Mouse (Mus musculus) neural tube, embryonic 12.5 days (tissue): ENCODE data around the gene Lasp1. TPM values are rescaled to one million over a fixed set of nuclear protein-coding genes. Genes with fewer than 3 reads are reported as not detected.

Source experiments
- ATAC-seq: fragments of 200-750 bp; cut with Nextera tagmentation; 2 replicates; pipeline ENCODE4 v1.8.0; 2017; ENCODE audit warnings: low read depth, mild to moderate bottlenecking, moderate TSS enrichment, moderate library complexity; ENCODE audit not compliant: low FRiP score
- H3K27ac ChIP-seq: fragments of 300-500 bp; sonication (generic); 2 replicates; pipeline ENCODE4 v1.5.1; 2016
- H3K27me3 ChIP-seq: fragments of 300-500 bp; sonication (generic); replicated peaks from 2 replicates; pipeline ENCODE4 v1.6.1; 2016; ENCODE audit warnings: mild to moderate bottlenecking
- H3K36me3 ChIP-seq: fragments of 300-500 bp; sonication (generic); 2 replicates; pipeline ENCODE4 v1.6.1; 2016; ENCODE audit warnings: mild to moderate bottlenecking
- H3K4me1 ChIP-seq: fragments of 300-500 bp; sonication (generic); 2 replicates; pipeline ENCODE4 v1.6.1; 2016
- H3K4me2 ChIP-seq: fragments of 300-500 bp; sonication (generic); replicated peaks from 2 replicates; pipeline ENCODE4 v1.6.1; 2016; ENCODE audit warnings: mild to moderate bottlenecking
- H3K4me3 ChIP-seq: fragments of 300-500 bp; sonication (generic); 2 replicates; pipeline ENCODE4 v1.5.1; 2016
- H3K9ac ChIP-seq: fragments of 300-500 bp; sonication (generic); 2 replicates; pipeline ENCODE4 v1.6.1; 2016; ENCODE audit warnings: mild to moderate bottlenecking
- H3K9me3 ChIP-seq: fragments of 300-500 bp; sonication (generic); 2 replicates; pipeline ENCODE4 v1.6.1; 2016; ENCODE audit warnings: mild to moderate bottlenecking
- WGBS: fragments of 180-500 bp; shearing (Covaris S2); methylation state at CpG from one replicate; pipeline ENCODE4 v1.1.7; 2016; 5-methylcytosine and 5-hydroxymethylcytosine counted together
- polyA plus RNA-seq: library from polyadenylated mRNA; unstranded; fragments of >200 nt; fragmentation: Nextera tagmentation; extraction: Ambion mirVana; gene quantifications from 2 replicates; pipeline ENCODE4 v1.2.1, GENCODE M21; 2016

The Lasp1 gene
- polyA plus RNA-seq, 1 experiment from 2014 or later: 105 TPM

- Histone ChIP-seq H3K36me3 (peaks cover 22% of the 10 kb centered on the region), H3K4me2 (peak overlapping the region; percentile 25; the same call in 1 of the 2 replicates), H3K9me3 (no peaks in the 10 kb centered on the region), H3K27ac (no peak overlapping the region), H3K27me3 (no peaks in the 10 kb centered on the region), H3K9ac (no peak overlapping the region), H3K4me3 (no peak overlapping the region), H3K4me1 (peaks cover 79% of the 10 kb centered on the region)
- no peak for ATAC-seq
- 52% methylated on average over 6 of the region's 6 CpGs for WGBS
These were observed 8.8 kb downstream of the Lasp1 start for GRCm38 (mm10) chr11:97807626-97808025.

- H3K9ac ChIP-seq: no peak overlapping the region
- H3K27me3 ChIP-seq: no peaks in the 10 kb centered on the region
- H3K9me3 ChIP-seq: no peaks in the 10 kb centered on the region
- 75% methylated on average over 2 of the region's 2 CpGs for WGBS
- ATAC-seq: no peak
- peak overlapping the region; percentile 25; the same call in 1 of the 2 replicates for H3K4me2 ChIP-seq
- H3K36me3 ChIP-seq: peaks cover 24% of the 10 kb centered on the region
- H3K4me3 ChIP-seq: no peak overlapping the region
- peaks cover 82% of the 10 kb centered on the region for H3K4me1 ChIP-seq
- H3K27ac ChIP-seq: no peak overlapping the region
These were observed 9.3 kb downstream of the Lasp1 start for GRCm38 (mm10) chr11:97808093-97808492.

GRCm38 (mm10) chr11:97808621-97809234 lies 9.9 kb downstream of the Lasp1 start:
- Histone ChIP-seq H3K27ac (peak overlapping the region; percentile 42; the same call in 1 of the 2 replicates), H3K4me2 (peak overlapping the region; percentile 25; the same call in 1 of the 2 replicates), H3K4me3 (no peak overlapping the region), H3K27me3 (no peaks in the 10 kb centered on the region), H3K36me3 (peaks cover 29% of the 10 kb centered on the region), H3K4me1 (peaks cover 85% of the 10 kb centered on the region), H3K9ac (no peak overlapping the region), H3K9me3 (no peaks in the 10 kb centered on the region)
- no peak for ATAC-seq
- WGBS: 48% methylated on average over 5 of the region's 5 CpGs

- peaks cover 29% of the 10 kb centered on the region for H3K36me3 ChIP-seq
- H3K9me3 ChIP-seq: no peaks in the 10 kb centered on the region
- H3K4me2 ChIP-seq: 0 out of 2 replicates have a peak overlapping the region, but pooled peaks have one; percentile 25
- peaks cover 78% of the 10 kb centered on the region for H3K4me1 ChIP-seq
- no peak overlapping the region for H3K9ac ChIP-seq
- H3K4me3 ChIP-seq: no peak overlapping the region
- 78% methylated on average over 7 of the region's 7 CpGs for WGBS
- no peak for ATAC-seq
- no peak overlapping the region for H3K27ac ChIP-seq
- H3K27me3 ChIP-seq: no peaks in the 10 kb centered on the region
These were observed 10.7 kb downstream of the Lasp1 start for GRCm38 (mm10) chr11:97809235-97810121.

GRCm38 (mm10) chr11:97810356-97810755 lies 11.6 kb downstream of the Lasp1 start:
- Histone ChIP-seq H3K4me3 (no peak overlapping the region), H3K9ac (no peak overlapping the region), H3K4me1 (peaks cover 69% of the 10 kb centered on the region), H3K4me2 (no peak overlapping the region), H3K36me3 (peaks cover 38% of the 10 kb centered on the region), H3K9me3 (no peaks in the 10 kb centered on the region), H3K27ac (no peak overlapping the region), H3K27me3 (no peaks in the 10 kb centered on the region)
- 91% methylated on average over 7 of the region's 7 CpGs for WGBS
- no peak for ATAC-seq

- Histone ChIP-seq H3K27ac (no peak overlapping the region), H3K4me2 (no peak overlapping the region), H3K9me3 (no peaks in the 10 kb centered on the region), H3K9ac (no peak overlapping the region), H3K4me1 (peaks cover 63% of the 10 kb centered on the region), H3K27me3 (no peaks in the 10 kb centered on the region), H3K4me3 (no peak overlapping the region), H3K36me3 (peaks cover 44% of the 10 kb centered on the region)
- no peak for ATAC-seq
- WGBS: 28% methylated on average over 3 of the region's 3 CpGs
These were observed 12.2 kb downstream of the Lasp1 start for GRCm38 (mm10) chr11:97810970-97811369.

- Histone ChIP-seq H3K4me2 (peak overlapping the region; percentile 46), H3K4me3 (no peak overlapping the region)
- 33% methylated on average over 13 of the region's 13 CpGs for WGBS
These were observed 13.0 kb downstream of the Lasp1 start for GRCm38 (mm10) chr11:97811569-97812362.

GRCm38 (mm10) chr11:97812491-97812921 lies 13.7 kb downstream of the Lasp1 start:
- 32% methylated on average over 3 of the region's 3 CpGs for whole genome bisulfite sequencing
- Histone ChIP-seq H3K36me3 (peaks cover 47% of the 10 kb centered on the region), H3K4me3 (no peak overlapping the region)

More at GRCm38 (mm10) chr11:97811569-97812362, 13.0 kb downstream of the Lasp1 start:
- peaks cover 49% of the 10 kb centered on the region for H3K36me3 ChIP-seq
- H3K9ac ChIP-seq: peak overlapping the region; percentile 36; the same call in 1 of the 2 replicates
- no peaks in the 10 kb centered on the region for H3K9me3 ChIP-seq
- peak overlapping the region; percentile 61 for H3K27ac ChIP-seq
- peaks cover 55% of the 10 kb centered on the region for H3K4me1 ChIP-seq
- H3K27me3 ChIP-seq: no peaks in the 10 kb centered on the region
- 0 out of 2 replicates have a peak, but pooled peaks have one; percentile 19 for ATAC-seq

GRCm38 (mm10) chr11:97813085-97813484 lies 14.3 kb downstream of the Lasp1 start:
- H3K36me3 ChIP-seq: peaks cover 43% of the 10 kb centered on the region
- no peak overlapping the region for H3K4me3 ChIP-seq
- H3K4me1 ChIP-seq: peaks cover 52% of the 10 kb centered on the region
- no peaks in the 10 kb centered on the region for H3K27me3 ChIP-seq
- H3K9ac ChIP-seq: peak overlapping the region; percentile 36; the same call in 1 of the 2 replicates
- H3K9me3 ChIP-seq: no peaks in the 10 kb centered on the region
- peak overlapping the region; percentile 46 for H3K4me2 ChIP-seq
- H3K27ac ChIP-seq: peak overlapping the region; percentile 61
- WGBS: 58% methylated on average over 7 of the region's 7 CpGs
- ATAC-seq: peak; percentile 21; the same call in 1 of the 2 replicates

More at GRCm38 (mm10) chr11:97812491-97812921, 13.7 kb downstream of the Lasp1 start:
- peak overlapping the region; percentile 61 for H3K27ac ChIP-seq
- peak overlapping the region; percentile 46 for H3K4me2 ChIP-seq
- H3K4me1 ChIP-seq: peaks cover 53% of the 10 kb centered on the region
- H3K9me3 ChIP-seq: no peaks in the 10 kb centered on the region
- H3K9ac ChIP-seq: peak overlapping the region; percentile 36
- peak; percentile 85 for ATAC-seq
- H3K27me3 ChIP-seq: no peaks in the 10 kb centered on the region

GRCm38 (mm10) chr11:97813746-97814515 lies 15.1 kb downstream of the Lasp1 start:
- no peak for ATAC-seq
- Histone ChIP-seq H3K4me2 (no peak overlapping the region), H3K4me1 (peaks cover 51% of the 10 kb centered on the region), H3K9ac (no peak overlapping the region), H3K4me3 (no peak overlapping the region), H3K27ac (no peak overlapping the region), H3K36me3 (peaks cover 39% of the 10 kb centered on the region), H3K27me3 (no peaks in the 10 kb centered on the region), H3K9me3 (no peaks in the 10 kb centered on the region)
- 84% methylated on average over 17 of the region's 17 CpGs for WGBS

GRCm38 (mm10) chr11:97815736-97816135 lies 16.9 kb downstream of the Lasp1 start:
- no peak for ATAC-seq
- Histone ChIP-seq H3K9me3 (no peaks in the 10 kb centered on the region), H3K27me3 (no peaks in the 10 kb centered on the region), H3K9ac (no peak overlapping the region), H3K4me1 (peaks cover 43% of the 10 kb centered on the region), H3K36me3 (peaks cover 41% of the 10 kb centered on the region), H3K4me2 (no peak overlapping the region), H3K27ac (no peak overlapping the region), H3K4me3 (no peak overlapping the region)
- WGBS: 88% methylated on average over 11 of the region's 11 CpGs
